Mouse (Mus musculus) hindbrain, embryonic 14.5 days (tissue): ENCODE data around the gene Hrh3. TPM values are rescaled to one million over a fixed set of nuclear protein-coding genes. Genes with fewer than 3 reads are reported as not detected.

Source experiments
- ATAC-seq: fragments of 200-750 bp; cut with Nextera tagmentation; 2 replicates; pipeline ENCODE4 v1.8.0; 2017; ENCODE audit warnings: moderate number of reproducible peaks, mild to moderate bottlenecking, moderate TSS enrichment, moderate library complexity; ENCODE audit not compliant: low FRiP score
- DNase-seq: peaks from one replicate; pipeline ENCODE4 v3.0.0-alpha.2; 2015; ENCODE audit warnings: low spot score
- H3K27ac ChIP-seq: fragments of 300-500 bp; sonication (generic); 2 replicates; pipeline ENCODE4 v1.5.1; 2014; ENCODE audit warnings: mild to moderate bottlenecking, moderate library complexity
- H3K27me3 ChIP-seq: fragments of 300-500 bp; sonication (generic); 2 replicates; pipeline ENCODE4 v1.6.1; 2014; ENCODE audit warnings: mild to moderate bottlenecking, low read length, mixed read lengths; ENCODE audit not compliant: control insufficient read depth, insufficient read depth
- H3K36me3 ChIP-seq: fragments of 300-500 bp; sonication (generic); replicated peaks from 2 replicates; pipeline ENCODE4 v1.6.1; 2014; ENCODE audit not compliant: control insufficient read depth, insufficient read depth
- H3K4me1 ChIP-seq: fragments of 300-500 bp; sonication (generic); replicated peaks from 2 replicates; pipeline ENCODE4 v1.6.1; 2014; ENCODE audit warnings: antibody characterized with exemption, low read length, mixed read lengths; ENCODE audit not compliant: control insufficient read depth, insufficient read depth
- H3K4me2 ChIP-seq: fragments of 300-500 bp; sonication (generic); replicated peaks from 2 replicates; pipeline ENCODE4 v1.6.1; 2014; ENCODE audit warnings: mild to moderate bottlenecking, moderate library complexity
- H3K4me3 ChIP-seq: fragments of 300-500 bp; sonication (generic); replicated peaks from 2 replicates; pipeline ENCODE4 v1.5.1; 2014; ENCODE audit warnings: mild to moderate bottlenecking, low read length
- H3K9ac ChIP-seq: fragments of 300-500 bp; sonication (generic); 2 replicates; pipeline ENCODE4 v1.6.1; 2014
- H3K9me3 ChIP-seq: fragments of 300-500 bp; sonication (generic); 2 replicates; pipeline ENCODE4 v1.6.1; 2016; ENCODE audit warnings: low read length; ENCODE audit not compliant: control insufficient read depth
- WGBS: fragments of 180-500 bp; shearing (Covaris S2); extraction: QIAGEN DNeasy Blood & Tissue Kit; methylation state at CpG from one replicate; pipeline ENCODE4 v1.1.7; 2014; 5-methylcytosine and 5-hydroxymethylcytosine counted together
- polyA plus RNA-seq: library from polyadenylated mRNA; unstranded; fragments of >200 nt; fragmentation: Nextera tagmentation; extraction: Ambion mirVana; gene quantifications from 2 replicates; pipeline ENCODE4 v1.2.1, GENCODE M21; 2014

Gene Hrh3
- polyA plus RNA-seq, 1 experiment from 2014 or later = 1.7 TPM

- WGBS = 71% methylated on average over 3 of the region's 3 CpGs
- ATAC-seq = no peak
- H3K4me1 ChIP-seq = no peaks in the 10 kb centered on the region
- no peak overlapping the region for H3K4me2 ChIP-seq
- H3K4me3 ChIP-seq = no peak overlapping the region
- H3K36me3 ChIP-seq = peaks cover 56% of the 10 kb centered on the region
- H3K9me3 ChIP-seq = no peaks in the 10 kb centered on the region
- H3K9ac ChIP-seq = no peak overlapping the region
- no peak overlapping the region for H3K27ac ChIP-seq
- no peak for DNase-seq
- H3K27me3 ChIP-seq = no peaks in the 10 kb centered on the region
These were observed 26.7 kb downstream of the Hrh3 start for GRCm38 (mm10) chr2:180077622-180078021.

- ATAC-seq (no peak), DNase-seq (no peak)
- Histone ChIP-seq H3K4me2 (no peak overlapping the region), H3K9ac (no peak overlapping the region), H3K27ac (no peak overlapping the region), H3K36me3 (peaks cover 37% of the 10 kb centered on the region), H3K4me1 (peaks cover 14% of the 10 kb centered on the region), H3K27me3 (no peaks in the 10 kb centered on the region), H3K9me3 (no peaks in the 10 kb centered on the region), H3K4me3 (no peak overlapping the region)
- WGBS = 90% methylated on average over 7 of the region's 7 CpGs
These were observed 31.4 kb downstream of the Hrh3 start for GRCm38 (mm10) chr2:180072886-180073285.

GRCm38 (mm10) chr2:180071671-180072070, 32.6 kb downstream of the Hrh3 start:
- Histone ChIP-seq H3K9ac (peak overlapping the region; percentile 72; the same call in 1 of the 2 replicates), H3K4me1 (peaks cover 14% of the 10 kb centered on the region), H3K36me3 (peaks cover 38% of the 10 kb centered on the region), H3K9me3 (no peaks in the 10 kb centered on the region), H3K4me2 (peak overlapping the region; percentile 76), H3K27ac (no peak overlapping the region), H3K27me3 (no peaks in the 10 kb centered on the region), H3K4me3 (no peak overlapping the region)
- 89% methylated on average over 2 of the region's 2 CpGs for whole genome bisulfite sequencing
- no peak for ATAC-seq
- no peak for DNase-seq

GRCm38 (mm10) chr2:180070481-180071453, 33.5 kb downstream of the Hrh3 start, which contains the start of gene Mtg2:
Gene Mtg2, plus strand, starts transcription at chr2:180070588.
- WGBS = 4% methylated on average over 58 of the region's 58 CpGs
- Histone ChIP-seq H3K4me1 (peaks cover 14% of the 10 kb centered on the region), H3K36me3 (peaks cover 38% of the 10 kb centered on the region), H3K4me3 (peak within 1 kb of the TSS; percentile 58), H3K27ac (peak within 1 kb of the TSS; percentile 89), H3K4me2 (peak within 1 kb of the TSS; percentile 76), H3K9me3 (no peaks in the 10 kb centered on the region), H3K9ac (peak within 1 kb of the TSS; percentile 72), H3K27me3 (no peaks in the 10 kb centered on the region)
- DNase-seq (peak; percentile 92), ATAC-seq (peak; percentile 95)

GRCm38 (mm10) chr2:180069770-180070480, 34.4 kb downstream of the Hrh3 start:
- no peaks in the 10 kb centered on the region for H3K9me3 ChIP-seq
- DNase-seq (no peak), ATAC-seq (peak; percentile 61)
- H3K27me3 ChIP-seq = no peaks in the 10 kb centered on the region
- H3K36me3 ChIP-seq = peaks cover 38% of the 10 kb centered on the region
- H3K4me3 ChIP-seq = peak overlapping the region; percentile 58
- H3K27ac ChIP-seq = peak overlapping the region; percentile 89
- WGBS = 37% methylated on average over 20 of the region's 20 CpGs
- peak overlapping the region; percentile 72 for H3K9ac ChIP-seq
- H3K4me1 ChIP-seq = peaks cover 14% of the 10 kb centered on the region
- peak overlapping the region; percentile 76 for H3K4me2 ChIP-seq

GRCm38 (mm10) chr2:180063338-180064131, 40.8 kb downstream of the Hrh3 start:
- Histone ChIP-seq H3K4me1 (no peaks in the 10 kb centered on the region), H3K27ac (no peak overlapping the region), H3K9ac (no peak overlapping the region), H3K4me2 (no peak overlapping the region), H3K36me3 (peaks cover 74% of the 10 kb centered on the region), H3K4me3 (no peak overlapping the region), H3K9me3 (no peaks in the 10 kb centered on the region), H3K27me3 (no peaks in the 10 kb centered on the region)
- no peak for DNase-seq
- no peak for ATAC-seq
- 96% methylated on average over 11 of the region's 11 CpGs for WGBS

- no peak overlapping the region for H3K27ac ChIP-seq
- H3K27me3 ChIP-seq = no peaks in the 10 kb centered on the region
- no peaks in the 10 kb centered on the region for H3K4me1 ChIP-seq
- no peak for DNase-seq
- ATAC-seq = no peak
- 98% methylated on average over 9 of the region's 9 CpGs for WGBS
- H3K9ac ChIP-seq = no peak overlapping the region
- peaks cover 57% of the 10 kb centered on the region for H3K36me3 ChIP-seq
- no peak overlapping the region for H3K4me3 ChIP-seq
- no peaks in the 10 kb centered on the region for H3K9me3 ChIP-seq
- no peak overlapping the region for H3K4me2 ChIP-seq
These were observed 51.3 kb downstream of the Hrh3 start for GRCm38 (mm10) chr2:180053001-180053400.

- Histone ChIP-seq H3K9ac (no peak overlapping the region), H3K4me1 (no peaks in the 10 kb centered on the region), H3K27me3 (no peaks in the 10 kb centered on the region), H3K4me3 (no peak overlapping the region), H3K36me3 (peaks cover 48% of the 10 kb centered on the region), H3K27ac (no peak overlapping the region), H3K9me3 (no peaks in the 10 kb centered on the region), H3K4me2 (no peak overlapping the region)
- 91% methylated on average over 14 of the region's 14 CpGs for WGBS
- DNase-seq (no peak), ATAC-seq (no peak)
These were observed 52.1 kb downstream of the Hrh3 start for GRCm38 (mm10) chr2:180051986-180052733.
